In genomic region chr16:87755915-87756314, GRCm38 (mm10) we compare ENCODE assay signal across 29 mouse cellular contexts.
"Had no signal": no experiment of that assay in that cellular context is flagged by ENCODE, and none has a peak within 500 bp of the region (broad histone marks: within the 10 kb centered on the region; RNA-seq: fewer than 3 reads in every experiment).

No protein-coding gene starts in this region.

- H3K4me3 ChIP-seq: embryonic facial prominence, embryonic 10.5 days; embryonic facial prominence, embryonic 12.5 days; embryonic facial prominence, embryonic 13.5 days; embryonic facial prominence, embryonic 15.5 days; erythroblast, embryonic 14.5 days; forebrain, embryonic 10.5 days; forebrain, embryonic 12.5 days; forebrain, embryonic 13.5 days; forebrain, embryonic 15.5 days; gastrocnemius, adult 2 months; heart, adult 2 months had no signal

- H3K27ac ChIP-seq: embryonic facial prominence, embryonic 10.5 days; embryonic facial prominence, embryonic 12.5 days; embryonic facial prominence, embryonic 13.5 days; embryonic facial prominence, embryonic 15.5 days; forebrain, embryonic 10.5 days; forebrain, embryonic 12.5 days; forebrain, embryonic 13.5 days; forebrain, embryonic 15.5 days; gastrocnemius, adult 2 months; heart, adult 2 months had no signal

- ATAC-seq: forebrain, embryonic 13.5 days; forebrain, embryonic 14.5 days; forebrain, embryonic 15.5 days; forebrain, embryonic 16.5 days; forebrain, postnatal 0 days had no signal

- H3K27me3 ChIP-seq: embryonic facial prominence, embryonic 12.5 days; embryonic facial prominence, embryonic 13.5 days; embryonic facial prominence, embryonic 15.5 days; forebrain, embryonic 12.5 days; forebrain, embryonic 13.5 days; forebrain, embryonic 15.5 days had no signal

- DNase-seq: cerebellum, adult 2 months; cerebellum, adult 8-10 months; cerebellum, adult 9-10 months; cerebellum, adult 9-11 months; cerebellum, postnatal 10 days; cerebellum, postnatal 14 days; cerebellum, postnatal 25 days; cerebellum, postnatal 36 days; embryo, embryonic 11 days; forebrain, postnatal 0 days; gastrocnemius, adult 2 months; gastrocnemius, postnatal 10 days; gastrocnemius, postnatal 14 days; gastrocnemius, postnatal 25 days; gastrocnemius, postnatal 36 days; heart, adult 11 months; heart, adult 18-20 months; heart, adult 2 months had no signal

- H3K4me1 ChIP-seq: embryonic facial prominence, embryonic 10.5 days; embryonic facial prominence, embryonic 12.5 days; embryonic facial prominence, embryonic 13.5 days; embryonic facial prominence, embryonic 15.5 days; forebrain, embryonic 10.5 days; forebrain, embryonic 12.5 days; forebrain, embryonic 13.5 days; forebrain, embryonic 15.5 days had no signal

- H3K9me3 ChIP-seq: embryonic facial prominence, embryonic 10.5 days; embryonic facial prominence, embryonic 12.5 days; embryonic facial prominence, embryonic 13.5 days; embryonic facial prominence, embryonic 15.5 days; forebrain, embryonic 10.5 days; forebrain, embryonic 12.5 days; forebrain, embryonic 15.5 days had no signal

- H3K4me2 ChIP-seq: embryonic facial prominence, embryonic 12.5 days; embryonic facial prominence, embryonic 13.5 days; embryonic facial prominence, embryonic 15.5 days; forebrain, embryonic 12.5 days; forebrain, embryonic 13.5 days; forebrain, embryonic 15.5 days had no signal

- H3K36me3 ChIP-seq: embryonic facial prominence, embryonic 10.5 days; embryonic facial prominence, embryonic 12.5 days; embryonic facial prominence, embryonic 13.5 days; embryonic facial prominence, embryonic 15.5 days; forebrain, embryonic 10.5 days; forebrain, embryonic 12.5 days; forebrain, embryonic 15.5 days had no signal

- H3K9ac ChIP-seq: embryonic facial prominence, embryonic 12.5 days; embryonic facial prominence, embryonic 13.5 days; embryonic facial prominence, embryonic 15.5 days; forebrain, embryonic 12.5 days; forebrain, embryonic 13.5 days; forebrain, embryonic 15.5 days; forebrain, postnatal 0 days had no signal
